Mouse (Mus musculus) adrenal gland (tissue): ENCODE measurements at regions not wholly inside any gene's neighbourhood (a gene's known extent, or its start where the extent isn't known, plus 50 kb on each side); places are given as distances from the start of the nearest gene placed in this dataset.

ENCODE experiments used
- intact Hi-C: fragments of 180-260 bp; cut with DNase I; formaldehyde crosslinking; loops from one replicate; pipeline ENCODE4 v1.15.1; 2025

DNA sequence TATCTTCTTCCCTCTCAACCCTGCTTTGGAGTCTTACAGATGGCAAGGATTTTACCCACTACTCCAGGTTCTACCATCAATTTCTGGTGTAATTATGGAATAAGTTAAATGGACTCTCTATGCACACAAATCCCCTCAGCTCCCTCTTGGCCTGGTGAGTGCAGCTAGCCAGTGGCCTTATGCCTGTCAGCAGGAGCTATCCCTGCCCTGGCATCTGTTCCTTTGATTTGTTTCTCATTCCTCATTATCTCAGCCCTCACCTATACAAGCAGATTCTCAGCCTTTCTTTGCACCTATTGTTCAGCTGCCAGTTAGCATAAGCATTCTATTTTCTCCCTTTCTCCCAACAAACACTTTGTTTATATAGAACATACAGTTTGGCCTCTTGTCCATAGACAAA is 150.3 kb downstream of the Rnf152 start:
- intact Hi-C loops = no loop called here

DNA sequence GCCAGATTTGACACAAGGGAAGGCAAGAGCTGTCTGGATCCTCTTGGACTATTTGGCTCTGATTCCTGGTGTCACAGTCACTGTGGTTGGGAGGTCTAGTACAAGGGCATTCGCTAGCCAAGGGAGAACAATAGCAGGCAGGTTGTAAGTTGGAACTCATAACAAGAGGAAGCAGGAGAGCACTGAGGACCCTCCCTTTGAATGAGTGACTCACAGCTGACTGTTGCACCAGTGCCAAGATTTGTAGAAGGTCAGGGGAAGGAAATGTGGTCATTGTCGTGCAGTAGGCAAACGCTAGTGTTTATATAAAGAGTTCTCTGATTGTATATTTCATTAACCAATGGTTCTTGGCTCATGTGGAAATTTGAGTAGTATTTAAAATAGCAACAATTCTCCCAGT is 157.2 kb downstream of the Rnf152 start:
- intact Hi-C loops = no loop called here

DNA sequence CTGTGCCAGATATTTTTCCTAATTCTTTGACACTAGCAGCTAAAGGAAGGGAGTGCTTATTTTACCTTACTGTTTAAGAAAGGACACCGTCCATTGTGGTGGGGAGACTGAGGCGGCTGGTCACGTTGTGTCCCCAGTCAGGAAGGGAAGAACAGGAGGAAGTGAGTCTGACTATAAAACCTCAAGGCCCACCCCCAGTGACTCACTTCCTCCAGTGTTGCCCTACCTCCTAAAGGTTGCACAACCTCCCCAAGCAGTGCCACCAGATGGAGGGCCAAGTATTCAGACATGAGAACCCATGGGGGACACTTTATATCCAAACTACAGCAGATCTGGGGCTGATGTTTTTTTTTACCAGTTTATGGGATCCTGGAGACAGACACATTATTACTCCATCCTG is 165.4 kb downstream of the Rnf152 start:
- intact Hi-C loops = no loop called here

DNA sequence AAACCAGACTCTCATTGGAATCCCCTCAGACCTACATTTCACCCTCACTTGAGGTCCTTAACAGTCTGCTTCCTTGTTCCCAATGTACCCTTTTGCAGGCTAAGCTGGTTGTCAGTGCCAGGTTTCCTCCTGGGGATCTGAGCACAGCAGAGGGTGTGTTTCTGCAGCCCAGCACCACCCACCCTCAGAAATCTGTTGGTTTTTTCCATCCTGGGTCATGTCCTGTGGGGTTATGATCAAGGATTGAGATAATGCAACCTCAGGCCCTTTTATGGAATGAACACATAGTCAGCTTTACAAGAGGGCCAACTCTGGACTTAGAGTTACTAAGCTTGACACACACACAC is 167.6 kb downstream of the Rnf152 start:
- intact Hi-C loops = no loop called here

DNA sequence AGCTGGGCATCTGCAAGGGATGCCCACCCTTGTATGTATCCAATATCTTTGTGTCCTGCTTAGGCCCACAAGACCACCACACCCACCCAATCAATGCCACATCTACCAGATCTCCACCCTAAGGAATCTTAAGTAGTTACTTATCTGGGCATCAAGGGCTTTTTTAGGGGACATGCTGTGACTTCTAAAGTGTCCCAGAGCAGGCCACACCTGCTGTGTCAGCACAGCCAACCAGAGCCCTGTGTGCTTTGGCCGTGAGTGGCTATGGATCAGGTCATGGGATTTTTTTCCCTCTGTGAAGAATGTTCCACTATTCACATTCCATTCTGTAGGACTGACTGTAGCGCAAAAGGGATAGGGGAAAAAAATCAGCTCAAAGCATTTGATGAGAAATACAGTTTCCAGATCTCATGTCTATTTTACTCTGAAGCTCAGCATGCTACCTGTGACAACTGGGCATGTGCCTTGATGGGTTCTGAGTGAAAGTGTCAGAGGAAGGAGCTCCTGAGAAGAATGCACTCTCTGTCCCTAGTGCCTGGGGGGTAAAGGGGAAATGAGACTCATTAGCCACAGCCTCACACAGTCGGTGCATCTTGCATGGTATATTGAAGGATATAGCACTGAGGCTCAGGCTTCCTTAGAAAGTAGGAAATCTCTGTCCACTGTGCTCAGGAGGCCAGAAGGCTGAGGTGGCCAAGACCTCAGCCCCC is 168.1 kb downstream of the Rnf152 start:
- intact Hi-C loops = no loop called here

DNA sequence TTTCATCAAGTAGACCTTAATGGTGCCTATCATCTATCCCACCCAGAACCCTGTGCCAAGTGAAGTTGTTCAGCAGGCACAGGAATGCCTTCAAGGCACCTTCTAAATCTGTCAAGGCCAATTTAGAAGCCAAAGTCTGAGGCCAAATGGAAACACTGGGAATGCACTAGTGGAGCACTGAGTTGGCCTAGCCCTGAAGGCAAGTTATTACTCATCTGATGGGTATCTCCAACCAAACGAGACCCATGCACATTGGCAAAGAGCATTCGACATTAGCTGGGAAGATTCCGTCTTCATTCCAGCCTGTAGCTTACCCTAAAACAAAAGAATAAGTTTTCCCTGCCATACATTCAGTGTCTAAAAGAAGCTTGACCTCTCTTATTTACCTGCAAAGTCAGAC is 172.0 kb downstream of the Rnf152 start:
- intact Hi-C loops = no loop called here

DNA sequence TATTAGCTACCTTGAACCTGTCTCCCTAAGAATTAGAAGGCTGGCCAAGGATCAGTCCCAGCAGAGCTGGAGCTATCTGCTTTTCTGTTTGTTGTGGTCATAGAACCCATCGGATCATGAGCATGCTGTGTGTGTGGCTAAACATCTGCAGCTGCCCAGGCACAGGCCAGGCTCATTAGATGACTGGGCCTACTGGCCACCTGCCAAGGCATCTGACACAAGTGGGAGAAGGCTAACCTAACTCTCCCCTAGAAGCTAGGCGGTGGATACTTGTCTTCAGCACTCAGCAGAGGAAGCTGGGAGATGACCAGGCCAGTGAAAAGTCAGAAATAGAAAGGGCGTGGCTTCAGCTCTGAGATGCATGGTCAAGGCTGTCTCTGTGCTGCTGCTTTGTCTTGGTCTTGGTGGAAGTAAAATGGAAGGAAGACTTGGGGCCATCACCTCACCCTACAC is 177.1 kb downstream of the Rnf152 start:
- intact Hi-C loops = no loop called here

DNA sequence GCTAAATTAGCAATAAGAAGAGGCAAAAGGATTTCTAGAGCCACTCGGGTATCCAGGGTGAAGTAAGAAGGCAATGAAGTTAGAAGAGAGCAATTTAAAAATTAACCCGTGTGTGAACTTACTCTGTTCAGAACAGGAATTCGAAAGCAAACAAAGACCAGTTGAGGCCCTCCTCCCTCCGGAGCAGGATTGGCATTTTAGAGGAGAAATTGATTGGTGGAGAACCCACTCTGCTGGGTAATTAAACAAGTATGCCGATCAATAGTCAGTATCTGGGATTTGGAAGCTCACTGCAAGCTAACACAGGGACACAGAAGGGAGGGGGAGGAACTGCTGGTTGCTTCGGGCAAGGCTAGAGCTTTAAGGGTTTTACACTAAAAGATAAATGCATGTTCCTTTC is 177.7 kb downstream of the Rnf152 start:
- intact Hi-C loops = no loop called here

DNA sequence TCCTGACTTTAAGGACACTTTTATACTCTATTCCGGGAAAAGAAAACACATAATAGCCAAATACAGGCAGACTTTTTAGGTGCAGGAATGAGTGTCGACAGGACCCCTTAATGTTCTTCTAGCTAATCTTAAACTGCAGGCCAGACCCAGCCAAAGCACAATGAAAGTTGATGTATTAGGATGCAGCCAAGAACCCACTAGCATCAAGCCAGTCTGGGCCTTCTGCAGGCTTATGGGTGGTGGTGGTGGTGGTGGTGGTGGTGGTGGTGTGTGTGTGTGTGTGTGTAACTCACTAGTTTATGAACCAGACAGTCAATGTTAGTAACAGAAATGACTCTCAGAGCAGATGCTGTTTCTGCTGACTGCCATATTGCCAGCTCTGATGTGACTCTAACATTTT is 178.6 kb downstream of the Rnf152 start:
- intact Hi-C loops = no loop called here

DNA sequence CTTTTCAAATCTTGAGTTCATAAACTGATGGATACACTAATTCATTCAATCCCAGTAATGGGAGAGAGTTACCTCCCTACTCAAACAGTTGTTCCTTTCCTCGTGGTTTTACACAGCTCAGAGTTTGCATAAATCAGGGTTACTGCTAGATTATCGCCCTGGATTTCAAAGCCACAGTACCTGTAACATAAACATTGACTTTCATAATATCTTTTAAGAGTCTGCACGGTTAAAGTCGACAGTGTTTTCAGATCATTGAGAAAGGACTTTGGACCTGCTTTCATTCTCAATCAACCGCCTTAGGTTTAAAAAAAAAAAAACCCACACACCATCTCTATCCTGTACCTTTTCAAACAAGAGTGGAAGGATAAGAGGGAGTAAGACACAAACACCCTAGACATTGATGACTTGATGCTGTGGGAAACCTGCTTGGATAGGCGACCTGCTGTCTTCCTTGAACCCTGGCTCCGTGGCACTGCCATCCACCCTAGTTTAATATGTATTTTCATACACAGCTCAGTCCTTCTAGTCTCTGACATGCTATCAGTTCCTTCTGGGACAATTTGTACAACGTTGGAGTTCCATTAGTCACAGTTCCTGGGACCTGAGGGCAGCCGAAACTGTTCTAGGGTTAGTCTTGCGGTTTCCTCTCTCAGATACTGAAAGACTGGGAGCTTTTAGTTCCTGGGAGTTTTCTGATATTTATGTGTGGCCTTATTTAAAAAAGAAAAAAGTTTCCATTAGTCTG is 179.3 kb downstream of the Rnf152 start:
- intact Hi-C loops = no loop called here

DNA sequence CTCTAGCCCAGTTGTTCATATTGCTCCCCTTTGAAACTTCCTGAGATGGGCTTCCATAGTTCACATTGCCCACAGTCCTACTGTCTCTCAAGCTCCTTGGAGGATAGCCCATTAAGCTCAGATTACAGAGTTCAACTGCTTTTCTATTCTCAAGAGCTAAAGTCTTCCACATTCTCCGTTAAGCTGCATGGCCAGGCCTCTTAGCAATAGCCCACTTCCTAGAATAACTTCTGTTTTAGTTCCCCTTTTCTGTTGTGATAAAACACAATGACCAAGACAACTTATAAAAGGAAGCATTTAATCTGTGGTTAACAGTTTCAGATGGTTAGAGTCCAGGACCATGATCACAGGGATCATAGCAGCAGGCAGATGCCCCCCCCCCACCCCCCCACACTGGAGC is 185.5 kb downstream of the Rnf152 start:
- intact Hi-C loops = no loop called here

DNA sequence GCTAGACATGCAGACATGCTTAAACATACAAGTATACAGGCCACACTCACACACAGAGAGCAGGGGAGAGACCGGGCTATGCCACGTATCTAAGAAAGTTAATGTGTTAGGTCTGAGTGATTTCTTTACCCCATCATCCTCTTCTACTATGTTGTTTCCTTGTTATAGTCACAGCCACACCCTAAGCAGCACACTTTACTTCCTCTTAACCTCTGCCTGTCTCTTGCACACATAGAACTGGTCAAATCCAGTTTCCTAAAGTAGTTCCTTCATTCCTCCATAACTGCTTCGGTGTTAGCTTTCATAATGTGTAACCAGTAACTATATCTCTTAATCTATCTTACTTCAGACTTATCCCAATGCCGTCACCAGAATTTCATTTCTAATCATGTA is 186.4 kb downstream of the Rnf152 start:
- intact Hi-C loops = no loop called here

DNA sequence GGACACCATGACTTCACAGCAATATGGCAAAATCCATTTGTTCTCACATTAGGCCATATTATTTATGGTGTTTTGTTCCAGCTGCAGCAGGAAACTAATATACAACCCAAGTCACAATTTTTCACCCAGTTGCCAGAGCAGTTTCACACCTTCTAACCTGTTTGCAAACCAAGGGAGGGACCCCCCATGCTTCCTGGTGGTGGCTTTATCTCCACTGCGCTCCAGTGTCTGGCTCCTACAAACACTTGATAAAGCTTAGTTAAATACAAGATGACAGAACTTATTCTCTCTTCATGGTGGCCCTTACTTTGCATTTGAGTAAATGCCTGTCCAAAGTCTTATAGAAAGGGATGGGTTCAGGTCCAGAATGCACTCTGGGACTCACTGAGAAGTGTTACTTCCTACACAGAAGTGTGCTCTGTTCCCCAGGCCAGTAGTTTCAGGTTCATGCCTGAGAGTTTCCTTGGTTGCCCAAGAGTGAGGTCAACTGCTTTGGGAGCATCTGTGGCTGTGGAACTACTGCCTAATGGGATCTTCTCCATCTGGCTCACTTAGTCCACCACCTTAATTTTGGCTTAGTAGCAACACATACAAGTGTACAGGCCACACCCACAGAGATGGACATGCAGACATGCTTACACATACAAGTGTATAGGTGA is 186.9 kb downstream of the Rnf152 start:
- intact Hi-C loops = no loop called here

DNA sequence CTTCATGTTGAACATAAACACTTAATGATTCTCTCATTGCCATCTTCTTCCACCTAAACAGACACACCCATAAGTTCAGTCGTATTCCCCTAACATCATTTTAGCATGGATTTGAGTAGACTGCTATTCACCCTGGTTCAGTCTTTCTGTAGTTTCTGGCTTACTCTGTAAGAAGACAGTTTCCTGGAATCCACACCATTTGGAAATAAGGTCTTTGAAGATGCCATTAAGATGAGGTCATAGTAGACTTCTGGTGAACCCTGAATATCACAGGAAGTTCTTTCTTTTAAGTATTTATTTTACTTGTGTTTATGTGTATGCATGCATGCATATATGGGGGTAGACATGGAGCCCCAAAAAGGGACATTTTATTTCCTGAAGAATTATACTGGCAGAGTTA is 187.7 kb downstream of the Rnf152 start:
- intact Hi-C loops = no loop called here

DNA sequence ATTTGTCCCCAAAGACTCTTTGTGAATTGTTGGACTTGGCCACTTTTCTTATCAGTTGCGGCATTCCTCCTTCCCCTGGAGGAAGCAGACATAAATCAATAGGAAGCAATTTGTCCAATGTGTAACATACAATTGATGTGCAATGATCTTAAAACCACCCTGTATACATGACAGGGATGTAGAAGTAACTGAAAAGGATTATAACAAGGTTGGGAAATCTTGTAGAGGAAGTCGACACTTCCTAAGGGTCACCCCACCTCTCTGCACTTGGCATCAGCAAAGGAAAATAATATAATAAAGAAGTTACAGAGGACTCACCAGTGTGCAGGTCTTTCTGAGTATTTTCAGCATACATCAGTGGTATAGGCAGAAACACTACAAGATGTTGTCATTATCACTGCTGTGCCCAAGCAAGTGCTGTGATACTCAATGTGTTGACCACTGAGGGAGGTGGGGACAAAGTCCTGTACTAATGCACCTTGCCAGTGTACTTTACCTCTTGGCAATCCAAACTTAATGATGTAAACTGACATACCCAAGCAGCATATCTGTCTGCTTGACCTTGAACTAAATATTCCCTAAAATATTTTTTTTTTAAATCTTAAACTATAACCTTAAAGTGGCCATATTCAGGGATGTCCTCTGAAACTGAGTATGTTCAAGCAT is 198.9 kb downstream of the Rnf152 start:
- intact Hi-C loops = no loop called here

DNA sequence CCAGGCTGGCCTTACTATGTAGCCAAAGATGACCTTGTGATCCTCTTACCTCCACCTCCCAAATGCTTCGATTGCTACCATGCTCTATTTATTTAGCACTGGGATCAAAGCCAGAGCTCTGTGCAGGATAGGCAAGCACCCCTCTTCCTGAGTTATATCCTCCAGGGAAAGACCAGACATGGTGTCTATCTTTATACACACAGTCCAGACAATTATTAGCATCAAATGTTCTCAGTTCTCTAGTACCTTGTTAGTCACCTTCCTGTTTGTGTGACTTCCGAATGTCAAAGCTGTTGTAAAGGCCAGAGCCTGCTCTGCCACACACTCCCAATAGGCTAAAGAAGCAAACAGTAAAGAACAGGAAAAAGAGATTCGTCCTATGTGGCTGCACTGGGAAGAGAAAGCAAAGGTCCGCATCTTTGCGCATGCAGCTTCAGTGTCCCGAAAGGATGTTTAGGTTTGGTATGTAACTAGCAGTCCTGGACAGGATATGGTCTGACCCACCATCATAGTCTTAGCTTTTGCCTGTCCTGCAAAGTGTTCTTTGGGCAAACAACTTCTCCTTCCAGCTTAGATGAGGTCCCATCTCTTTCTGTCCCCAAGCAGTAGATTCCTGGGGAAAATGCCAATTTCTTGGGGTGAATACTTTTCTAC is 204.2 kb downstream of the Rnf152 start:
- intact Hi-C loops = no loop called here

DNA sequence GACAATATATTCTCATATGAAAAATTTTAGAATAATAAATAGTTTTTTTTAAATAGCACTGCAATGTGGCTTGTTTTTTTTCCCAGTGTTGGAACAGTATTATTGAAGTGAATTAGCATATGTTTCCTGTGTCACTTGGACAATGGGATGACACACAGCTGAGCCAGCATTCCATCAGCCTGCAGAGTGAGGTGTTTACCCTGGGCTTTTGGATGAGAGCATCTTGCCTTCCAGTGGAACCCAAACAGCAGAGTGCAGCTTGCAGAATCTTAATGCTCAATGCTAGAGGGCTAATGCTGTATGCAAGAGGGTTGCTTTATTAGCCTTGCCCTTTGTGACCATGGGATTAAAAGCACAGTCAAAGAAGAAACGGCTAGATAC is 205.1 kb downstream of the Rnf152 start:
- intact Hi-C loops = no loop called here

DNA sequence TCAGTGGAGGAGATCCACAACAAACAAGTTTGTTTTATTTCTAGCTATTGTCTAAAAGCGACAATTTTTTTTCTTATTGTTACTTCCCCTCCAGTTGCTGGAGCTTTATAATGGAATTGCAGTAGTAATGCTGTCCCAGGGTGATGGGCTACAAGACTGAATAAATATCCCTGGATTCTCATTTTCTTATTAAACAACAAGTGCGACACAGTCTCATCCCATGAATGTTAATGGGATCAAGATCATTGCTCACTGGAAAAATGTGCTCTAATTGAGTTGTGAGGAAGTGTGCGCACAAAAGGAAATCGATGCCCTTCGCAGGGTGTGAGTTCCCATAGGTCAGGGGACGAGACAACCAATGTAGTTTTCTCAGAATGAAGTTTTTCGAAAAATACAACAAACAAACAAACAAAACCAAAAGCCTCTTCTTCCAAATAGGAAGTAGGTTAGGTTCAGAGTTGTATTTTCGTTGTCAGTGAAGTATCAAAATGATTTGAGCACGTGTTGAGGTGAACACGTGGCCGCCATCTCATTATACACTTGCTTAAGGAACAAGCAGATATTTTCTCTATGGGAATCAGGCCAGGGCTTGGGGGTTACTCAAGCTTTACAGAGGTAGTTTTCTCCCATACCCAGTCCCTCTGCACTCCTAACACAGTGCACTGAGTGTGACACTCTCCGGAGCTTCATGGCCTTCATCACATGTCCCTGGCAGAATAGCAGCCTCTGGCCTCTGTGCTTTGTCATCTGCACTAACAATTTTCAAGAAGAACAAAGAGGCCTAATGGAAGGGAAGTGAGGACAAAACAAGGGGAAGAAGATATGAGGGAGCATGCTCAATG is 205.7 kb downstream of the Rnf152 start:
- intact Hi-C loops = no loop called here

DNA sequence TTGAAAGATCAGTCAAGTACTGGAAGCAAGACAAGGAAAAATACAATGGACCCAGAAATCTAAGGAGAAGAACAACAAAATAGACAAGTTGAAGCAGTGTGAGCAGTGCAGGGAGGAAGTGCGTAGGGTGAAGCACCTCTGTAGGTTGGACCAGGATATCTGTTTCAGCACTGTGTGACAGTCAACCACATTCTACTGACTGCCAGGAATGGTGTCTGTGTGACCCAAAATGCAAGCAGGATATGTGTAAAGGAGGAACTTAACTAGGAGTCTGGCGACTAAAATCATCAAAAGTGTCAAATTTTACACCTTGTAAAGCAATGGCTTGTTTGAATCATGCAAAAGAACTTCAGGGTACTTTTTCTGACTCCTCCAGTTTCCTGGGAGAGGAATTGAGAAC is 207.7 kb downstream of the Rnf152 start:
- intact Hi-C loops = no loop called here

DNA sequence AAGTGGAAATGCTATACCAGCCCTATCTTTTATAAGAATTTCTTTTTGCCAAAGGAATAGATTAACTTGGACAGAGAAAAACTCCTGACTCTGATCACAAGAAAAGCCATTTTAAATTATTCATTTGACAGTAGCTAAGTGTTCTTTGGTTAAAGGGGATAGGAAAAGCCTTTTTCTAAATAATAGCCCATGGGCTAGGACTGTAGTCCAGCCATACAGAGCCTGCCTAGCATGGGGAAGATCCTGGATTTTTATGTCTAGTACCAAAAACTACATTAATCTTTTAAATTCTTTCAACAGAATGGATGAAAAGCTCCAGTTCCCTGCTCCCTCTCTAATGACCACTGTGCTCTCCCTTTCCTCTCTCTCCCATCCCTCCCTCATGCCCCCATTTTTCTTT is 208.5 kb downstream of the Rnf152 start:
- intact Hi-C loops = no loop called here

DNA sequence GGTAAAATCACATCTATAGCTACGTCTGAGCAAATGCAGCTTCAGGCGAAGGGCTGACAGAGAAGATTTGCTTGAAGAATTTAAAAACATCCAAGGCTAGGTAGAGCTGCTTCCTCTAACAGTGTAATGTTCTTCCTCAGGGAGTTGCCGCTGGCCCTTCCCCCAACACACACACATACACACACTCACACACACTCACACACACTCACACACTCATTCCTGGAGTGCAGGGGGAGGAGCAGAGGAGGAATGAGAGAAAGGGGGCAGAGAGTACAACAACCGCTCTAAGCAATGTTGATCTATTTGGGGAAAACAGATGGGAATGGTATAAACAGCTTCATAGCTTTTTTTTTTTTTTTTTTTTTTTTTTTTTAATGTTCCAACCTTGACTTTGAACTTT is 232.6 kb downstream of the Rnf152 start:
- intact Hi-C loops = no loop called here
